Mouse (Mus musculus): Measurements from ENCODE around the gene Nup98. TPM values are rescaled to one million over a fixed set of nuclear protein-coding genes. Genes with fewer than 3 reads are reported as not detected.
A peak's percentile ranks its signal among the peaks of the same experiment; 100 is the strongest.

Gene Nup98
- polyA plus RNA-seq, 1 experiment from 2014 or later = 20.8 TPM

DNA sequence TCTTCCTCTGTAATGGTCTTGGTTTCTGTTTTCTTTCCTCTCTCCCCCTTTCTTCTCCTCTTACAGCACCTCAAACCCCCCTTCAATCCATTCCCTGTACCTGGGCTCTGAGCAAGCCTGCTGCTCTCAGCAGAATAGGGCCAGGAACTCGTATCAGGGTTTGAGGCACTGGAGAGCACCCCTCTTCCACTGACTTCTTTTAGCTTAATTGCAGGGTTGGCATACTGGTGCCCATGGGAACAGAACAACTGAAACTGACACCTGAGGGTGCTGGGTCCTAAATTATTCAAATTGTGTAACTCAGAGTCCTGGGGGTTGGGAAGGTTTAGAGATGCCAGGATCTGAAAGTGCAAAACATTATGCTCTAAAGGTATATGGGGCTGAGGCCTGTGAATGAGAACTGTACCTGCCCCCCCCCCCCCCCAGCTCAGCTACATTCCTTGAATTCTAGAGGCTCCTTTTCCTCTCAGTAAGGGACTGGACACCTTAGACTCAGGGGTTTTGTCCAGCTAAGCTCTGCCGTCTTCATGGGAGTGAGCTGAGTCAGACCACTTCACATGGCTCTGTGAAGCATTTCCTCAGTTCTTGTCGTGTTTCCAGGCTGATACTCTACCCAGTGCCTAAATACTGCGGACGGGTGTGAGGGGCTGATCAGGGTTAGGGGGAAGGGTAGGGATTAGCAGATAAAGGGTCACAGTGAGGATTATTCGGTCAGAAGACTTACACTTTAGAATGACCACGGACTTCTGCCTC lies 93.2 kb downstream of the Nup98 start, which contains the start of gene Chrna10:
TSS of gene Chrna10 (minus strand) at position 250 of the 753 bp plus-strand sequence.
- Histone ChIP-seq H3K4me3 (ENCODE audit: low read length) (no peak within 1 kb of the TSS), H3K4me2 (ENCODE audit: low read depth, low read length) (no peak within 1 kb of the TSS), H3K9ac (ENCODE audit: low read length) (no peak within 1 kb of the TSS), H3K4me1 (ENCODE audit: control insufficient read depth, insufficient read depth, low read length) (no peaks in the 10 kb centered on the region), H3K36me3 (ENCODE audit: control insufficient read depth, insufficient read depth) (peaks cover 25% of the 10 kb centered on the region), H3K9me3 (replicated peaks; ENCODE audit: control insufficient read depth, low read length) (no peaks in the 10 kb centered on the region), H3K27me3 (ENCODE audit: control insufficient read depth, insufficient read depth, low read length) (no peaks in the 10 kb centered on the region), H3K27ac (ENCODE audit: low read length) (no peak within 1 kb of the TSS)
- ATAC-seq (replicated peaks; ENCODE audit: extremely low read depth, insufficient read depth, low FRiP score) = peak; percentile 49; the same call in 1 of the 2 replicates
- 36% methylated on average over 7 of the region's 7 CpGs for WGBS

DNA sequence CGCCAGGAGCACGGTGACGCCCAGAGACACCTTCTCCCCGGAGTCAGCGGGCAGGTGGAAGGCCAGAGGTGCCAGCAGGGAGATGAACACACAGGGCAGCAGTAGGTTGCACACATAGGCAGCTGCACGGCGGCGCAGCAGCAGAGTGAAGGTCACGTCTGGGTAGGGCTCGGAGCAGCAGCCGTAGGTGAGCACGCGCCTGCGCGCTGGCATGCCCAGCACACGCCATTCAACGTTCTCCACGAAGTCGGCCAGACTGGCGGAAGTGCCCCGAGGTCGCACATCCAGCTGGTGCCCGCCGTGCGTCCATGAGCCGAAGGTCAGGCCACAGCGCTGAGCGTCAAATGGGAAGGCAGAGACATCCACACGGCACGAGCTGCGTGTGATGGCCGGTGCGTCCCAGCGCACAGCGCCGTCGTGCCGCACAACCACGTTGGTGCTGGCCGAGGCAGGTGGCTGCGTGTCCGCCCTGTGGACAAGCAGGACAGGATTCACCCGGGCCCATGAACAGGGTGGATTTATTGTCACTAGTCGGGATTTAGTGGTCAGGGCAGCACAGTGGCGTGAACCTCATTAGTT lies 96.7 kb downstream of the Nup98 start:
- no peak overlapping the region for H3K9ac ChIP-seq (ENCODE audit: low read length)
- H3K4me1 ChIP-seq (ENCODE audit: control insufficient read depth, insufficient read depth, low read length) = no peaks in the 10 kb centered on the region
- H3K27me3 ChIP-seq (ENCODE audit: control insufficient read depth, insufficient read depth, low read length) = no peaks in the 10 kb centered on the region
- no peak for ATAC-seq (replicated peaks; ENCODE audit: extremely low read depth, insufficient read depth, low FRiP score)
- H3K9me3 ChIP-seq (replicated peaks; ENCODE audit: control insufficient read depth, low read length) = no peaks in the 10 kb centered on the region
- H3K4me2 ChIP-seq (ENCODE audit: low read depth, low read length) = no peak overlapping the region
- no peak overlapping the region for H3K4me3 ChIP-seq (ENCODE audit: low read length)
- no peak overlapping the region for H3K27ac ChIP-seq (ENCODE audit: low read length)
- 70% methylated on average over 45 of the region's 45 CpGs for WGBS
- H3K36me3 ChIP-seq (ENCODE audit: control insufficient read depth, insufficient read depth) = no peaks in the 10 kb centered on the region

DNA sequence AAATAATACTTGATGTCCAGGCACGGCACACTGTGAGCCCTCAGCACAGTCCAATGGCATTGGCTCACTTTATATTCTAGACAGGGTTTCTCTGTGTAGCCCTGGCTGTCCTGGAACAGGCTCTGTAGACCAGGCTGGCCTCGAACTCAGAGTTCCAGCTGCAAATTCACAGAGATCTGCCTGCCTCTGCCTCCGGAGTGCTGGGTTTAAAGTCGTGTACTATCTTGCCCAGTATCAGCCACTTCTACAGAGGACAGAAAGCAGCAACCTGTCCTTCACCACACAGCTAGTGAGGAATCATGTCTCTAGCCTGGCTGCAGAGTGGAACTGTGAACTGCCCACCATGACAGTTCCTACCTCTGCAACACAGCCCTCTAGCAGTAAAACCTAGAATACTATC lies 100.2 kb downstream of the Nup98 start:
- H3K27me3 ChIP-seq (ENCODE audit: control insufficient read depth, insufficient read depth, low read length) = no peaks in the 10 kb centered on the region
- peaks cover 5% of the 10 kb centered on the region; the same call in 1 of the 2 replicates for H3K4me1 ChIP-seq (ENCODE audit: control insufficient read depth, insufficient read depth, low read length)
- H3K4me3 ChIP-seq (ENCODE audit: low read length) = no peak overlapping the region
- no peak overlapping the region for H3K9ac ChIP-seq (ENCODE audit: low read length)
- H3K9me3 ChIP-seq (replicated peaks; ENCODE audit: control insufficient read depth, low read length) = no peaks in the 10 kb centered on the region
- H3K36me3 ChIP-seq (ENCODE audit: control insufficient read depth, insufficient read depth) = no peaks in the 10 kb centered on the region
- no peak overlapping the region for H3K27ac ChIP-seq (ENCODE audit: low read length)
- no peak overlapping the region for H3K4me2 ChIP-seq (ENCODE audit: low read depth, low read length)
- no peak for ATAC-seq (replicated peaks; ENCODE audit: extremely low read depth, insufficient read depth, low FRiP score)
- WGBS = 82% methylated on average over 4 of the region's 4 CpGs

DNA sequence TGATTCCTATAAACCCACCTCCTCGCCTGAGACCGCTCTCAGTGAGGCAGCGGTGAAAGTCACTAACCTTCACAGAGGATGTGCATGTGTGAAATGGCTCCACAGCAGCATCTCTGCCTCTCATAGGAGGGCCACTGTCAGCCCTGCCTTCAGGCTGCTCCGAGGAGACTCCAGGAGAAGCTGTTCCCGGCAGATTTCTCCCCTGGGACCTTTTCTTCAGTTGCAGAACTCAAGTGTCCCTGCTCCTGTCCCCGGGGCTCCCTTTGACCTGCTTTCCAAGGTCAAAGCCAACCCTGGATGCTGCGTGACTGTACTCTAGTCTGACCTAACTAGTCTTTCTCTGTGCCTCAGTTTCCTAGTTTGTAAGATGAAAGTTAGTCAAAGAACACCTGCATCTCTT lies 100.8 kb downstream of the Nup98 start, which contains the start of gene Art5:
TSS of gene Art5 (minus strand) at position 319 of the 400 bp plus-strand sequence.
- no peak within 1 kb of the TSS for H3K9ac ChIP-seq (ENCODE audit: low read length)
- H3K4me1 ChIP-seq (ENCODE audit: control insufficient read depth, insufficient read depth, low read length) = peaks cover 5% of the 10 kb centered on the region; the same call in 1 of the 2 replicates
- H3K27ac ChIP-seq (ENCODE audit: low read length) = no peak within 1 kb of the TSS
- no peaks in the 10 kb centered on the region for H3K27me3 ChIP-seq (ENCODE audit: control insufficient read depth, insufficient read depth, low read length)
- WGBS = 69% methylated on average over 7 of the region's 7 CpGs
- no peaks in the 10 kb centered on the region for H3K36me3 ChIP-seq (ENCODE audit: control insufficient read depth, insufficient read depth)
- no peak within 1 kb of the TSS for H3K4me2 ChIP-seq (ENCODE audit: low read depth, low read length)
- no peaks in the 10 kb centered on the region for H3K9me3 ChIP-seq (replicated peaks; ENCODE audit: control insufficient read depth, low read length)
- no peak within 1 kb of the TSS for H3K4me3 ChIP-seq (ENCODE audit: low read length)
- ATAC-seq (replicated peaks; ENCODE audit: extremely low read depth, insufficient read depth, low FRiP score) = no peak

DNA sequence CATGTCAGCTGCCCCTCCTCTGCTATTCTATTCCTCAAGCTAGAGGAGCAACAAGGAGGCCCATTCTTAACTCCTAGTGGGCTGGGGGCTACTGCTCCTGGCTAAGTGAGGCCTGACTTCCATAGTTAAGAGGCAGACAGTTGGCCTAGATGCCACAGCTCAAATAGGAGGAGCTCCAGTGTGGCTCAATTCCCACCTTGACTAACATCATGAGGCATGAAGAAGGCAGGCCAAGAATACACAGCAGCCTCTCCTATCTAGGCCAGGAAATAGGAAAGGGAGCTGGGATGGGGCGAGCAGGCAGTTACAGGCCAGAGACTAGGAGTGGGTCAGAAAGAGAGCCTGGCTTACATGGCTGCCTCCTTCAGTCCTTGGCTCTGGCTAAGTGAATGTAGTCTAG lies 101.8 kb downstream of the Nup98 start:
- H3K9me3 ChIP-seq (replicated peaks; ENCODE audit: control insufficient read depth, low read length) = no peaks in the 10 kb centered on the region
- no peak overlapping the region for H3K27ac ChIP-seq (ENCODE audit: low read length)
- no peaks in the 10 kb centered on the region for H3K36me3 ChIP-seq (ENCODE audit: control insufficient read depth, insufficient read depth)
- no peaks in the 10 kb centered on the region for H3K27me3 ChIP-seq (ENCODE audit: control insufficient read depth, insufficient read depth, low read length)
- 64% methylated on average over 1 of the region's 1 CpGs for WGBS
- no peak overlapping the region for H3K4me3 ChIP-seq (ENCODE audit: low read length)
- no peak overlapping the region for H3K4me2 ChIP-seq (ENCODE audit: low read depth, low read length)
- ATAC-seq (replicated peaks; ENCODE audit: extremely low read depth, insufficient read depth, low FRiP score) = no peak
- H3K9ac ChIP-seq (ENCODE audit: low read length) = no peak overlapping the region
- peaks cover 5% of the 10 kb centered on the region; the same call in 1 of the 2 replicates for H3K4me1 ChIP-seq (ENCODE audit: control insufficient read depth, insufficient read depth, low read length)

DNA sequence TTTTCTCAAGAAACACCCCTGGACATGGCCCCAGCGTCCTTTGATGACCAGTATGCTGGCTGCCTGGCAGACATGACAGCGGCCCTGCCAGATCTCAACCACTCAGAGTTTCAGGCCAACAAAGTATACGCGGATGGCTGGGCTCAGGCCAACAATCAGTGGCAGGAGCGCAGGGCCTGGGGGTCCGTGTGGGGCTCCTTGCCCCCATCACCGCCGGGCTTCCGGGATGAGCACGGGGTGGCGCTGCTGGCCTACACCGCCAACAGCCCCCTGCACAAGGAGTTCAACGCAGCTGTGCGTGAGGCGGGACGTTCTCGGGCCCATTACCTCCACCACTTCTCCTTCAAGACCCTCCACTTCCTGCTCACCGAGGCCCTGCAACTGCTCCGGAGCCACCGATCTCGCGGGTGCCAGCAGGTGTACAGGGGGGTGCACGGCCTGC lies 103.3 kb downstream of the Nup98 start:
- no peaks in the 10 kb centered on the region for H3K9me3 ChIP-seq (replicated peaks; ENCODE audit: control insufficient read depth, low read length)
- ATAC-seq (replicated peaks; ENCODE audit: extremely low read depth, insufficient read depth, low FRiP score) = peak; percentile 43
- 9% methylated on average over 23 of the region's 23 CpGs for WGBS
- H3K4me2 ChIP-seq (ENCODE audit: low read depth, low read length) = peak overlapping the region; percentile 70
- peak overlapping the region; percentile 70 for H3K9ac ChIP-seq (ENCODE audit: low read length)
- no peaks in the 10 kb centered on the region for H3K36me3 ChIP-seq (ENCODE audit: control insufficient read depth, insufficient read depth)
- no peak overlapping the region for H3K27ac ChIP-seq (ENCODE audit: low read length)
- H3K4me1 ChIP-seq (ENCODE audit: control insufficient read depth, insufficient read depth, low read length) = peaks cover 5% of the 10 kb centered on the region; the same call in 1 of the 2 replicates
- no peaks in the 10 kb centered on the region for H3K27me3 ChIP-seq (ENCODE audit: control insufficient read depth, insufficient read depth, low read length)
- peak overlapping the region; percentile 44 for H3K4me3 ChIP-seq (ENCODE audit: low read length)

DNA sequence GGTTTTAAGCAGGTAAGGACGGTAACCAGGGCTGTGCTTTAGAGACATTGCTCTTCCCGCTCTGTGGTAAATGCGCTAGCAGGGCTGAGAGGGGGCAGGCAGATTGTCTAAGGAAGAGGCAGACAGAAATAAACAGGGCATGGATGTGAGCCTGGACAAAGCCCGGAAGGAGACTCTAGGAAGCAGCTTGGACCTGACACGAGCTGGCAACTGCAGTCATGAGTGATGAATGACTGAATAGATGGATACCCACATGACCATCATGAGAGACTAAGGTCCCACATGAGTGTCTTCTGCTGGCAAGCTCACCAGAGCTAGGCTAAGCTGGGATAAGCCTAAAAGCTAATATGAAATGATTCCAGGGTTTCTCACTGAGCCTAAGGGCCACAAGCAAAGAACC lies 105.8 kb downstream of the Nup98 start:
- Histone ChIP-seq H3K4me2 (ENCODE audit: low read depth, low read length) (no peak overlapping the region), H3K4me3 (ENCODE audit: low read length) (no peak overlapping the region), H3K27me3 (ENCODE audit: control insufficient read depth, insufficient read depth, low read length) (no peaks in the 10 kb centered on the region), H3K4me1 (ENCODE audit: control insufficient read depth, insufficient read depth, low read length) (peaks cover 22% of the 10 kb centered on the region), H3K36me3 (ENCODE audit: control insufficient read depth, insufficient read depth) (no peaks in the 10 kb centered on the region), H3K9ac (ENCODE audit: low read length) (no peak overlapping the region), H3K27ac (ENCODE audit: low read length) (no peak overlapping the region), H3K9me3 (replicated peaks; ENCODE audit: control insufficient read depth, low read length) (no peaks in the 10 kb centered on the region)
- WGBS = 57% methylated on average over 5 of the region's 5 CpGs
- no peak for ATAC-seq (replicated peaks; ENCODE audit: extremely low read depth, insufficient read depth, low FRiP score)

DNA sequence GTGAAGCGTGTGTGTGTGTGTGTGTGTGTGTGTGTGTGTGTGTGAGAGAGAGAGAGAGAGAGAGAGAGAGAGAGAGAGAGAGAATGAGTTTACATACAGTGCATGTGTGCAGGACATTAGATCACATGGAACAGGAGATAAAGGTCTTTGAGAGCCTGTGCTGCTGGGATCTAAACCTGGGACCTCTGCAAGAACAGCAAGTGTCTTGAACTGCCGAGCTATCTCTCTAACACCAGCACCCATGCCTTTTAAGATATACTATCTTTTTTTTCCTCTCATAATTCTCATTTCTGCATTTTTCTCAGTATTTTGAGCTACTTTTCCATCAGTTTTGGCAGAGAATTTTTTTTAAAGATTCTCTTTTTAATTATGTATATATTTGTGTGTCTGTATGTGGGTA lies 106.4 kb downstream of the Nup98 start:
- Histone ChIP-seq H3K27me3 (ENCODE audit: control insufficient read depth, insufficient read depth, low read length) (no peaks in the 10 kb centered on the region), H3K27ac (ENCODE audit: low read length) (no peak overlapping the region), H3K36me3 (ENCODE audit: control insufficient read depth, insufficient read depth) (no peaks in the 10 kb centered on the region), H3K4me2 (ENCODE audit: low read depth, low read length) (no peak overlapping the region), H3K4me1 (ENCODE audit: control insufficient read depth, insufficient read depth, low read length) (peaks cover 22% of the 10 kb centered on the region), H3K4me3 (ENCODE audit: low read length) (no peak overlapping the region), H3K9me3 (replicated peaks; ENCODE audit: control insufficient read depth, low read length) (no peaks in the 10 kb centered on the region), H3K9ac (ENCODE audit: low read length) (no peak overlapping the region)
- WGBS = 58% methylated on average over 2 of the region's 2 CpGs
- no peak for ATAC-seq (replicated peaks; ENCODE audit: extremely low read depth, insufficient read depth, low FRiP score)

DNA sequence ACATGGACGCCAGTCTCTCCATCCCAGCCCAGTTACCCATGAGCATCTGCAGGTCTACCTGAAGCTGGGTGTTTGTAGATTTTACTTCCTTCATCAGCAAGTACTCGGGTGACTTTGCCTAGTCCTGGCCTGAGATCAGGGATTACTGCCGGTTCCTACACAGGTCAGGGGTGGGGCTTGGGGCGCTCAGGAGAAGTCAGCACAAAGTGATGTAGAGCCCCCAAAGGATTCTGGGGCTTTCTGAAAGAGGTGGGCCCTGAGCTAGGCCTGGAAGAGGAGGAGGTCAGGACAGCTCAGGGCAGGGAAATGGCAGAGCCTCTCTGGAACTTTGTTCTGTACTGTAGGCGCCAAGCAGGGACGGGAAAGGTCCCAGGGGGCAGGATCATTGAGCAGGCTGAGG lies 107.3 kb downstream of the Nup98 start:
- H3K27me3 ChIP-seq (ENCODE audit: control insufficient read depth, insufficient read depth, low read length) = no peaks in the 10 kb centered on the region
- ATAC-seq (replicated peaks; ENCODE audit: extremely low read depth, insufficient read depth, low FRiP score) = no peak
- WGBS = 51% methylated on average over 6 of the region's 6 CpGs
- H3K9ac ChIP-seq (ENCODE audit: low read length) = no peak overlapping the region
- no peaks in the 10 kb centered on the region for H3K36me3 ChIP-seq (ENCODE audit: control insufficient read depth, insufficient read depth)
- no peak overlapping the region for H3K4me2 ChIP-seq (ENCODE audit: low read depth, low read length)
- no peaks in the 10 kb centered on the region for H3K9me3 ChIP-seq (replicated peaks; ENCODE audit: control insufficient read depth, low read length)
- H3K4me3 ChIP-seq (ENCODE audit: low read length) = no peak overlapping the region
- H3K27ac ChIP-seq (ENCODE audit: low read length) = no peak overlapping the region
- peaks cover 22% of the 10 kb centered on the region for H3K4me1 ChIP-seq (ENCODE audit: control insufficient read depth, insufficient read depth, low read length)

Measured in heart, embryonic 16.5 days (tissue).